Mouse (Mus musculus) embryonic stem cell, embryonic (primary cell): ENCODE measurements at regions not wholly inside any gene's neighbourhood (a gene's known extent, or its start where the extent isn't known, plus 50 kb on each side); places are given as distances from the start of the nearest gene placed in this dataset.

ENCODE experiments used
- CTCF ChIA-PET, 4 experiments: fragments of 300-600 bp in 2 of 4; fragments of 350-600 bp in 2 of 4; sonication (Branson Sonifier 250); formaldehyde crosslinking; loops; one replicate each; lab custom pipeline; 2022; ENCODE audit warnings: inconsistent platforms in 2 of 4; lab: Charles Lee
- POLR2A ChIA-PET, 4 experiments: fragments of 300-600 bp in 2 of 4; fragments of 350-600 bp in 2 of 4; sonication (Branson Sonifier 250); formaldehyde crosslinking; loops; one replicate each; lab custom pipeline; 2022; ENCODE audit warnings: antibody characterized with exemption in 4 of 4, inconsistent platforms in 1 of 4; lab: Charles Lee

- ChIA-PET CTCF (no interaction called here), POLR2A (no interaction called here)
Observed at GRCm38 (mm10) chr10:67420761-67421160, 114.5 kb upstream of the Egr2 start.

DNA sequence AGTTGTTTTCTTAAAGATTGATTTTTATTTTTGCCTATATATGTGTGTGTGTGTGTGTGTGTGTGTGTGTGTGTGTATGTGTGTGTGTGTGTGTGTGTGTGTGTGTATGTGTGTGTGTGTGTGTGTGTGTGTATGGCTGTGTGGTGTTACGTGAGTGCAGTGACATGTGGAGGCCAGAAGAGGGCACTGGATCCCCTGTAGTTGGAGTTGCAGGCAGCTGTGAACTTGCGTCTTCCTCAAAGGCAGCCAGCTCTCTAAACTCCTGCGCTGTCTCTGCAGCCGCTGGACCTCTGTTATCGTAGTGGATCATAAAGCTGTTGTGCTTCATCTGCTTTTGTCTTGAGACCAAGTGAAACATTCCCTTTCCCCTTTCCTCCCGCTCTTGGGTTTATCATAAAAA, 109.9 kb upstream of the Egr2 start:
- POLR2A ChIA-PET, result interaction anchor here in 1 of 4 experiments (0.6 to 0.8 kb wide), 2 partner anchors 156 to 421 kb away, joined by 3 read pairs; no protein-coding TSS in a partner anchor
- CTCF ChIA-PET, result interaction anchor here (0.5 to 1.9 kb wide), 12 partner anchors 18 to 341 kb away, joined by 3 to 16 read pairs (median 4); no protein-coding TSS in a partner anchor

GRCm38 (mm10) chr10:67427220-67427619, 108.1 kb upstream of the Egr2 start:
- CTCF ChIA-PET, result interaction anchor here in 1 of 4 experiments (0.5 kb wide), 1 partner anchor 108 kb away, joined by 3 read pairs; the partner anchor contains the start of gene Egr2
- POLR2A ChIA-PET, result no interaction called here

GRCm38 (mm10) chr10:67430805-67431204, 104.5 kb upstream of the Egr2 start:
- ChIA-PET POLR2A (interaction anchor here in 1 of 4 experiments (0.5 kb wide), 1 partner anchor 707 kb away, joined by 3 read pairs; no protein-coding TSS in a partner anchor), CTCF (no interaction called here)

- ChIA-PET POLR2A (interaction anchor here in 1 of 4 experiments (0.8 kb wide), 1 partner anchor 15 kb away, joined by 3 read pairs; no protein-coding TSS in a partner anchor), CTCF (no interaction called here)
Observed at GRCm38 (mm10) chr10:67439042-67439635, 96.1 kb upstream of the Egr2 start.

GRCm38 (mm10) chr10:67439844-67440243, 95.4 kb upstream of the Egr2 start:
- CTCF ChIA-PET, result no interaction called here

DNA sequence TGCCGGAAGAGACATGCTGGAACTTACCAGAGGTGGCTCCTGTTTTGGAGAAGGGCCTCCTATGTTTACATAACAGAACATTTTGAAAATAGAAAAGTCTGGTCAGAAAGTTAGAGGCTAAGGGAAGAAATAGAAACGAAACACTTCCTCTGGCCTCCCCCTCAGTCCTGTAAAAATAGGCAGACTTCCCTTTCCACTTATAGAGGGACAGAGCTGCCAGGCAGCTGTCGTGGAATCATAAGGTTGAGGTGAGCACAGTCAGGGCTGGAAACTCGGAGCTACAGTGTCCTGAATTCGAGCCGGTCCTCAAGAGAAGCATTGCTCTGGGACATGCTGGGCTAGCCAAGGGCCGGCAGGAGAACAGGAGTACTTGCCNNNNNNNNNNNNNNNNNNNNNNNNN, 94.0 kb upstream of the Egr2 start:
- CTCF ChIA-PET, result no interaction called here
- POLR2A ChIA-PET, result interaction anchor here in 1 of 4 experiments (0.6 kb wide), 1 partner anchor 393 kb away, joined by 9 read pairs; no protein-coding TSS in a partner anchor

More at GRCm38 (mm10) chr10:67439844-67440243, 95.4 kb upstream of the Egr2 start:
- POLR2A ChIA-PET, result no interaction called here

DNA sequence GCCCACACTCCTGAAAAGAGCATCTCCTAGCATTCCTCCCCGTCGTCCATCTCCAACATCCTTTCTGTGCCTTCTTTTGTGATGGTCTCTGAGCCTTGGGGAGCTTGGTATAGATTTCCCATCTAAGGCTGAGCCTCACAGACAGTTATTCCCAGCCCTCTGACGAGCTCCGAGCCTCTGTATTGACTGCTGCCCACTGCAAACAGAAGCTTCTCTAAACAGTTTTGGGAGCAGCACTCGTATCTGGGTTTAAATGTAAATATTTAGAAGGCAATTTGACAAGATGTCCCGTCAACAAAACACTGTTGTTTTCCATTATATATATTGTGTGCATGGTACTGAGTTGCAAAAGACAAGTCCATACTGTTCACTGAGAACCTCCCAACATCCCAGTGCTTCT, 86.4 kb upstream of the Egr2 start:
- ChIA-PET POLR2A (interaction anchor here in 1 of 4 experiments (0.6 kb wide), 1 partner anchor 12 kb away, joined by 3 read pairs; no protein-coding TSS in a partner anchor), CTCF (interaction anchor here in 1 of 4 experiments (0.6 kb wide), 1 partner anchor 752 kb away, joined by 4 read pairs; no protein-coding TSS in a partner anchor)

DNA sequence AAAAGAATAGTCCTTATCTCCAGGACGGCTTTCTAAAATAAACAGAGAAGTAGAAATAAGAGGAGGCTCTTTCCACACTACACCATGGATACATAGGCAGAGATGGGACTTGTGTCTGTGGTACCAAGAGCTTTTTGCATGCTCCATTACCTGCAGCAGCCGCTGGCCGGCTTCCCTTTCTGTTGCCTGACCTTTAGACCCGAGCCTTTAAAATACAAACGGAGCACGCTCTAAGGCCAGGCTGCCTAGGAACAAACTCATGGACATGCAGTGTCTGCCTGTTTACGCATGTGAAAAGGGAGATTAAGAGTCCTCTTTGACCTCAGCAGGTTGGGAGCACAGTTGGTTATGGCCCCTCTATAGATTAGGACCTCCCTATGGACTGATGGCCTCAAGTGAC, 81.1 kb upstream of the Egr2 start:
- ChIA-PET CTCF (no interaction called here), POLR2A (interaction anchor here in 1 of 4 experiments (1.1 kb wide), 1 partner anchor 11 kb away, joined by 3 read pairs; no protein-coding TSS in a partner anchor)

- CTCF ChIA-PET, result interaction anchor here in 3 of 4 experiments (0.6 to 0.7 kb wide), 4 partner anchors 130 to 1806 kb away, joined by 3 read pairs; no protein-coding TSS in a partner anchor
- POLR2A ChIA-PET, result interaction anchor here in 3 of 4 experiments (0.6 to 1.7 kb wide), 6 partner anchors 22 to 679 kb away, joined by 3 to 11 read pairs (median 4); no protein-coding TSS in a partner anchor
Observed at GRCm38 (mm10) chr10:67458447-67459272, 76.6 kb upstream of the Egr2 start.

DNA sequence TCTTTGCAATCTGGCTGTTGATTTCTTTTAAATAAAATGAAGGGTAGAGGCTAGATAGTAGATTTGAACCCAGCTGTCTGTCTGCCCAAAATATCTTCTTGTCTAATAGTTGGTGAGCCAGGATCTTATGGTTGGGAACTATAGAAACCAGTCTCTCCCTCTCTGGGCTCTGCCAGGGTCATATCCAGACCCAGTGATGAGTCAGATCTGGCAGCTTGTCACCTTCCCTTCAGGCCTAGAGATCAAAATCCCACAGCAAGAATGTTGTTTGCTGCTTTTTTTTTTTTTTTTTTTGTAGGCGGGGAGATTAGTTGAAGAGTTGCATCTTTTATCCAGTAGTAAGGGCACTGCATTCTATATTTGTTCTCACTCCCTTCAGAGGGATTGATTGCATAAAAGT, 74.0 kb upstream of the Egr2 start:
- CTCF ChIA-PET, result interaction anchor here in 1 of 4 experiments (0.7 kb wide), 1 partner anchor 24 kb away, joined by 7 read pairs; no protein-coding TSS in a partner anchor
- POLR2A ChIA-PET, result interaction anchor here (0.7 to 1.4 kb wide), 5 partner anchors 10 to 560 kb away, joined by 3 to 9 read pairs (median 3); partner anchors contain the start of gene Ado (in 1 of the 4)

- CTCF ChIA-PET, result no interaction called here
- POLR2A ChIA-PET, result interaction anchor here in 3 of 4 experiments (0.9 to 1.4 kb wide), 3 partner anchors 9 to 87 kb away, joined by 3 read pairs; partner anchors contain the start of gene Ado (in 1 of the 3)
Observed at GRCm38 (mm10) chr10:67461862-67462261, 73.4 kb upstream of the Egr2 start.

GRCm38 (mm10) chr10:67468724-67469123, 66.6 kb upstream of the Egr2 start:
- CTCF ChIA-PET, result no interaction called here
- POLR2A ChIA-PET, result interaction anchor here in 1 of 4 experiments (0.6 kb wide), 1 partner anchor 396 kb away, joined by 4 read pairs; no protein-coding TSS in a partner anchor

- ChIA-PET POLR2A (interaction anchor here in 1 of 4 experiments (0.6 kb wide), 1 partner anchor 809 kb away, joined by 6 read pairs; no protein-coding TSS in a partner anchor), CTCF (no interaction called here)
Observed at GRCm38 (mm10) chr10:67473016-67473415, 62.3 kb upstream of the Egr2 start.

DNA sequence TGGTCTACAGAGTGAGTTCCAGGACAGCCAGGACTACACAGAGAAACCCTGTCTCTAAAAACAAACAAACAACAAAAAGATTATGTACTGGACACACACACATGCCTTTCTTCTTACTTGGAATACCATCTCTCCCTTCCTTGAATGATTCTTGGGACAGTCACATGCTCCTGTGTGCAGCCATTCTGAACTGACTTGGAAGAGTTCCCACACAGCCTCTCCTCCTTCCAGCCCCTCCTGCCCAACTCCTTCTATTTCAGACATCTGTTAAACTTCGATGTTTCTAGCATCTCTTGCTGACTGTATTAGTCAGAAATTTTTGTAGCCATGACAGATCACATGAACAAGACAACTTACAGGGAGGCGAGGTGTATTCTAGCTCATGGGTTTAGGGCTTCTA, 60.9 kb upstream of the Egr2 start:
- ChIA-PET CTCF (interaction anchor here in 1 of 4 experiments (0.5 kb wide), 1 partner anchor 294 kb away, joined by 3 read pairs; no protein-coding TSS in a partner anchor), POLR2A (no interaction called here)

DNA sequence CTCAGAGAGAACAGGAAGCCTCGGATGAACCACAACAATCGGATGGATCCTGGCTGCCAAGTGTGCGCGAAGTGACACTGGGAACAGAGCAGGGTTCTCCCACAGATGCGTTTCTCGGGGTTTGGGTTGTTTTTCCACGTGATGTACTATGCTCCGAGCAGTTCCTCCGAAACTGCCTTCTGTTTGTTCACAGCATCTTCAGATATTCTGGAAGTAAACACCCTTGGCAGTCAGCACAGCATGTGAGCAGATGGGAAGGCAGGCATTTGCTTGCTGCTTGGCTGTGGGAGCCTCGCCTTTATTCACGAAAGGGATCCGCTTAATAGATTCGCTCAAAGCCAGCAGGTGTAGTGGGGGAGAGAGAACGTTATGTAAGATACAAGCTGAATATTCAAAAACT, 53.0 kb upstream of the Egr2 start:
- CTCF ChIA-PET, result no interaction called here
- POLR2A ChIA-PET, result interaction anchor here in 1 of 4 experiments (0.6 kb wide), 1 partner anchor 660 kb away, joined by 3 read pairs; no protein-coding TSS in a partner anchor

GRCm38 (mm10) chr10:67483371-67483770, 51.9 kb upstream of the Egr2 start:
- ChIA-PET CTCF (interaction anchor here in 1 of 4 experiments (0.7 kb wide), 1 partner anchor 1420 kb away, joined by 4 read pairs; no protein-coding TSS in a partner anchor), POLR2A (interaction anchor here in 1 of 4 experiments (0.7 kb wide), 1 partner anchor 22 kb away, joined by 3 read pairs; no protein-coding TSS in a partner anchor)

GRCm38 (mm10) chr10:67484091-67484745, 51.1 kb upstream of the Egr2 start:
- POLR2A ChIA-PET, result no interaction called here
- CTCF ChIA-PET, result interaction anchor here in 2 of 4 experiments (0.5 to 0.7 kb wide), 2 partner anchors 13 to 1419 kb away, joined by 4 to 5 read pairs; no protein-coding TSS in a partner anchor
